Mouse (Mus musculus): ENCODE measurements around the gene Sycp2l. TPM values are rescaled to one million over a fixed set of nuclear protein-coding genes. Genes with fewer than 3 reads are reported as not detected.

The Sycp2l gene
- polyA plus RNA-seq, 1 experiment, result not detected

- Histone ChIP-seq H3K36me3 (ENCODE audit: control insufficient read depth, insufficient read depth) (no peaks in the 10 kb centered on the region), H3K27me3 (ENCODE audit: control insufficient read depth, insufficient read depth, insufficient read length) (peaks cover 26% of the 10 kb centered on the region), H3K79me2 (ENCODE audit: control insufficient read depth, insufficient read depth) (no peaks in the 10 kb centered on the region), H3K4me3 (ENCODE audit: insufficient read depth, poor library complexity, severe bottlenecking) (no peak overlapping the region), H3ac (ENCODE audit: control insufficient read depth, insufficient read length, low read depth) (no peak overlapping the region), H3K79me3 (ENCODE audit: low read depth) (no peaks in the 10 kb centered on the region)
- no peak for TF ChIP-seq USF1 (IDR thresholded peaks at IDR 0.05; ENCODE audit: low read depth)
- no peak for TF ChIP-seq FOSL1 (IDR thresholded peaks at IDR 0.05; ENCODE audit: insufficient read depth, low read length, poor library complexity, severe bottlenecking)
- TF ChIP-seq MYOD1 (IDR thresholded peaks at IDR 0.05; ENCODE audit: control insufficient read depth, insufficient read length, low read depth), result no peak
- TF ChIP-seq MAX (IDR thresholded peaks at IDR 0.05), result no peak
These were observed 25.4 kb upstream of the Sycp2l start for GRCm38 (mm10) chr13:41088746-41089145.

DNA sequence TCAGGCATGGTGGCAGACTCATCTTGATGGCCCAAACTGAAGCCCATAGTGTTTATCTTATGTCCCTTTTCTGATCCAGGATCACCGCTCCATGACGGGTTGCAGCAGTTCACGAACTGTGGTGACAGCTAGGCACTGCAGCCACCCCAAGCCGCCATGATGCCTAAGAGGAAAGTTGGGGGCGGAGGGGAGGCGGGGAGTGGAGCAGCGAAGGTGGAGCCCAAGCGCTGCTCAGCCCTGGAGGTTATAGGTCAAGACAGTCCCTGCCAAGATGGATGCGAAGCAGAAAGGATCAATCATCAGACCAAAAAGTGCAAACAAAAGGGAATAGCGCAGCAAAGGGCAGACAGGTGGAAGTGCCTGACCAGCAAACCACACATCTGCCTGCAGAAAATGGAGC, 22.8 kb upstream of the Sycp2l start:
- Histone ChIP-seq H3K79me3 (ENCODE audit: low read depth) (no peaks in the 10 kb centered on the region), H3K79me2 (ENCODE audit: control insufficient read depth, insufficient read depth) (no peaks in the 10 kb centered on the region), H3K4me3 (ENCODE audit: insufficient read depth, poor library complexity, severe bottlenecking) (no peak overlapping the region), H3K27me3 (ENCODE audit: control insufficient read depth, insufficient read depth, insufficient read length) (peaks cover 26% of the 10 kb centered on the region), H3K36me3 (ENCODE audit: control insufficient read depth, insufficient read depth) (no peaks in the 10 kb centered on the region), H3ac (ENCODE audit: control insufficient read depth, insufficient read length, low read depth) (no peak overlapping the region)
- TF ChIP-seq MAX (IDR thresholded peaks at IDR 0.05) (no peak), MYOD1 (IDR thresholded peaks at IDR 0.05; ENCODE audit: control insufficient read depth, insufficient read length, low read depth) (no peak)

- TF ChIP-seq CEBPB (IDR thresholded peaks at IDR 0.05; ENCODE audit: low read depth) (no peak), USF1 (IDR thresholded peaks at IDR 0.05; ENCODE audit: low read depth) (no peak)
- Histone ChIP-seq H3K36me3 (ENCODE audit: control insufficient read depth, insufficient read depth) (no peaks in the 10 kb centered on the region), H3K79me3 (ENCODE audit: low read depth) (no peaks in the 10 kb centered on the region), H3K79me2 (ENCODE audit: control insufficient read depth, insufficient read depth) (no peaks in the 10 kb centered on the region), H3K27me3 (ENCODE audit: control insufficient read depth, insufficient read depth, insufficient read length) (peaks cover 37% of the 10 kb centered on the region), H3K4me3 (ENCODE audit: insufficient read depth, poor library complexity, severe bottlenecking) (no peak overlapping the region), H3ac (ENCODE audit: control insufficient read depth, insufficient read length, low read depth) (no peak overlapping the region)
These were observed 19.9 kb upstream of the Sycp2l start for GRCm38 (mm10) chr13:41094160-41094559.

DNA sequence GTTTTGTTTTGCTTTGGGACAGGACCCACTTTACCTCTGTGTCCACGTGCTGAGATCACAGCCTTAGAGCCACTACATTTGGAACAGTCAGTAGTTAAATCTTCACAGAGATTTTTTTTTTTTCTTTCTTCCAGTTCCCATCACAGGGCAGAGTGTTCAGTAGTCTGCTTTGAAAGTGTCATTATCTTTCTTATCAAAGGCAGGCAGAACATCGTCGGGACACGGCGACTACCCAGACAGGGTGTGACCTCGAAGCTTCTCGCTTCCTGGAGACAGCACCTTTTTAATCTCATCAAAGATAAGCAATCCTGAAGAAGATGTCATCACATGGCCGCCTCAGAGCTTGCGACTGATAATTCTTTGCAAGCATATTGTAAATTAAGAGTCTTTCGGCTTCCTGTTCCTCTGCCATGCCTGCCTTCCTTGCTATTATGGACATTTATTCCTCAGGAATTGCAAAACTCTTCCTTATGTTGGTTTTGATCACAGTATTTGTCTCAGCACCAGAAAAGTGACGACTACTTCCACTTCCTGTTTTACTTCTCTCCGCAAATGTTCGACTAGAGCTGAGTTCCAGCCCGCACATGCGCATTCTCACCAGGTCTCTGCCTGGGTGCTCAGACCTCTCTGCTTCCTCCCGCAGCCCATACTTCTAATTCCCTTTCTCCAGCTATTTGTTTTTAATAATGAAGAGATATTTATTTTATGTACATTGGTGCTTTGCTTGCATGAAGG, 16.6 kb upstream of the Sycp2l start:
- no peak overlapping the region for H3ac ChIP-seq (ENCODE audit: control insufficient read depth, insufficient read length, low read depth)
- H3K36me3 ChIP-seq (ENCODE audit: control insufficient read depth, insufficient read depth), result no peaks in the 10 kb centered on the region
- H3K79me2 ChIP-seq (ENCODE audit: control insufficient read depth, insufficient read depth), result no peaks in the 10 kb centered on the region
- peaks cover 24% of the 10 kb centered on the region for H3K27me3 ChIP-seq (ENCODE audit: control insufficient read depth, insufficient read depth, insufficient read length)
- no peak overlapping the region for H3K4me3 ChIP-seq (ENCODE audit: insufficient read depth, poor library complexity, severe bottlenecking)
- no peaks in the 10 kb centered on the region for H3K79me3 ChIP-seq (ENCODE audit: low read depth)
- TF ChIP-seq FOSL1 (IDR thresholded peaks at IDR 0.05; ENCODE audit: insufficient read depth, low read length, poor library complexity, severe bottlenecking) (no peak), USF1 (IDR thresholded peaks at IDR 0.05; ENCODE audit: low read depth) (no peak), CEBPB (IDR thresholded peaks at IDR 0.05; ENCODE audit: low read depth) (no peak), MAX (IDR thresholded peaks at IDR 0.05) (no peak), MYOG (IDR thresholded peaks at IDR 0.05; ENCODE audit: control insufficient read depth, extremely low read depth, insufficient read length) (no peak), MYOD1 (IDR thresholded peaks at IDR 0.05; ENCODE audit: control insufficient read depth, insufficient read length, low read depth) (no peak), CTCF (IDR thresholded peaks at IDR 0.05; ENCODE audit: control insufficient read depth, insufficient read depth, insufficient read length) (no peak)

DNA sequence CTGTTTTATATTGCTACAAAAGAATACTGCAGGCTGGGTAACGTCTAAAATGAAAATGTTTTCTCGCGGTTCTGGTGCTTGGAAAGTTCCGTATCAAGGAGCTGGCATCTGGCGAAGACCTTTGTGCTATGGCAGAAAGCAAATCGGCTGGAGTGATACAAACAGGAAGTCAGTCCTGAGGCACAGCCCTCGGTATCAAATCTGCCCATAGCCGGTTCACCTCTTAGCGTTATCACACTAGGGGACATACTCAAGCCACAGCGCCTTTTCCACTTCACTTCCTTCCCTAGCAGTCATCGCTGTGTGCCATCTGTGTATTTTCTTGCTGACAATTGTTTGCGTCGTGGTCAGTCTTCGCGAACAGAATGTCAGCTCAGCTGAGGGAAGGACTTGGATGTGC, 15.8 kb upstream of the Sycp2l start:
- Histone ChIP-seq H3K79me2 (ENCODE audit: control insufficient read depth, insufficient read depth) (no peaks in the 10 kb centered on the region), H3ac (ENCODE audit: control insufficient read depth, insufficient read length, low read depth) (no peak overlapping the region), H3K36me3 (ENCODE audit: control insufficient read depth, insufficient read depth) (no peaks in the 10 kb centered on the region), H3K79me3 (ENCODE audit: low read depth) (no peaks in the 10 kb centered on the region), H3K4me3 (ENCODE audit: insufficient read depth, poor library complexity, severe bottlenecking) (no peak overlapping the region), H3K27me3 (ENCODE audit: control insufficient read depth, insufficient read depth, insufficient read length) (peaks cover 19% of the 10 kb centered on the region)
- no peak for TF ChIP-seq USF1 (IDR thresholded peaks at IDR 0.05; ENCODE audit: low read depth)

GRCm38 (mm10) chr13:41100031-41100430, 14.1 kb upstream of the Sycp2l start:
- H3K79me2 ChIP-seq (ENCODE audit: control insufficient read depth, insufficient read depth), result no peaks in the 10 kb centered on the region
- H3K79me3 ChIP-seq (ENCODE audit: low read depth), result no peaks in the 10 kb centered on the region
- H3K4me3 ChIP-seq (ENCODE audit: insufficient read depth, poor library complexity, severe bottlenecking), result no peak overlapping the region
- TF ChIP-seq CEBPB (IDR thresholded peaks at IDR 0.05; ENCODE audit: low read depth), result no peak
- no peak for TF ChIP-seq MYOD1 (IDR thresholded peaks at IDR 0.05; ENCODE audit: control insufficient read depth, insufficient read length, low read depth)
- TF ChIP-seq CTCF (IDR thresholded peaks at IDR 0.05; ENCODE audit: control insufficient read depth, insufficient read depth, insufficient read length), result no peak
- TF ChIP-seq MYOG (IDR thresholded peaks at IDR 0.05; ENCODE audit: control insufficient read depth, extremely low read depth, insufficient read length), result no peak
- TF ChIP-seq FOSL1 (IDR thresholded peaks at IDR 0.05; ENCODE audit: insufficient read depth, low read length, poor library complexity, severe bottlenecking), result no peak
- TF ChIP-seq USF1 (IDR thresholded peaks at IDR 0.05; ENCODE audit: low read depth), result no peak
- no peak for TF ChIP-seq MAX (IDR thresholded peaks at IDR 0.05)
- no peaks in the 10 kb centered on the region for H3K36me3 ChIP-seq (ENCODE audit: control insufficient read depth, insufficient read depth)
- H3ac ChIP-seq (ENCODE audit: control insufficient read depth, insufficient read length, low read depth), result no peak overlapping the region
- H3K27me3 ChIP-seq (ENCODE audit: control insufficient read depth, insufficient read depth, insufficient read length), result peaks cover 17% of the 10 kb centered on the region
